ENCODE assay signal across 8 mouse cellular contexts in the genomic region with DNA sequence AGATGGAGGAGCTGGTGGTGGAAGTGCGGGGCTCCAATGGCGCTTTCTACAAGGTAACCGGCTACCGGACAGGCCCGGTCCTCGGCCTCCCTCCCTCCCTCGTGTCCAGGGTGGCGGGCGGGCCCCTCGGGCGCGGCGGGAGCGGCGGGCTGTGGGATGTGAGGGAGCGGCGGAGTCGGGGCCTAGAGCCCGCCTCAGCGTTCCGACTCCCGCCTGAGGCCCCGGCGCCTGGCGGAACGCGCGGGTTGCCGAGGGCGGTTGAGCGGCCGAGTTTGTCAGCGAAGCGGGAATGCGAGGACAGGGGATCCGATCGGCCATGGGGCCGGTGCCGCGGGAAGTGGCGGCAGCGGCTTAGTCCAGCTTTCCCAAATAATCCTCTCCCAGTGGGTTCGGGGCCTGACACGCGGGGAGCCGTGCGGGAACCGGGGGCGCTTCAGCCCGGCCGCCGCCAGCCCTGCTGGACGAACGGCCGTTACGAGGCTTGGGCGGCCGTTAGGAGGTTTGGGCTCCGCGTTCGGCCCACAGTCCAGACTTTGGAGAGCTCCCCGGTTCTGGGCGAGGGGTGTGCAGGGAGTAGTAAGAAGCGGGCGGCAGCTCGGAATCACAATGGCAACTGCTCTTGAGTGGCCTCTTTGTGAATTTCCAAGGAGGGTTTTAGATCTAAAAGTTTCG. TPM values are rescaled to one million over a fixed set of nuclear protein-coding genes. Genes with fewer than 3 reads are reported as not detected.
DNase-seq lines count a peak whose midpoint lies in the region; ATAC-seq and TF ChIP-seq lines count a peak whose summit lies in the region.

No protein-coding gene starts in this region.

- ATAC-seq in G1E (ENCODE audit: extremely low read depth, insufficient number of reproducible peaks, low FRiP score, poor library complexity, severe bottlenecking), result no peak
- peak; percentile 78 for ATAC-seq in heart, embryonic 12.5 days (ENCODE audit: insufficient number of reproducible peaks, low FRiP score)
- peak; percentile 28; the same call in 1 of the 2 replicates for ATAC-seq in megakaryocyte-erythroid progenitor cell, adult 5-6 weeks (replicated peaks; ENCODE audit: low FRiP score, low TSS enrichment, poor library complexity, severe bottlenecking)

- no peaks in the 10 kb centered on the region for H3K9me3 ChIP-seq in G1E (replicated peaks)
- 0 out of 2 replicates have a peak, but pooled peaks cover 7% of the 10 kb centered on the region for H3K9me3 ChIP-seq in heart, embryonic 12.5 days (replicated peaks)

- TF ChIP-seq CTCF in G1E (IDR thresholded peaks at IDR 0.05; ENCODE audit: low read depth, low read length), result no peak

- H3K4me3 ChIP-seq in G1E (ENCODE audit: low read depth, low read length), result peak overlapping the region; percentile 79
- peak overlapping the region; percentile 90 for H3K4me3 ChIP-seq in heart, embryonic 12.5 days

- H3K9ac ChIP-seq in heart, embryonic 12.5 days, result peak overlapping the region; percentile 88

- DNase-seq in layer of hippocampus, postnatal 25 days (ENCODE audit: extremely low spot score in 1 of 2, low spot score in 1 of 2), result peak; percentile 4 to 40
- no peak for DNase-seq in layer of hippocampus, adult 9-11 months
- peak; percentile 3 for DNase-seq in G1E (ENCODE audit: low spot score)
- DNase-seq in c-Kit-positive CD71-positive TER-119-positive erythroid progenitor cells, embryonic 14.5 days (ENCODE audit: low spot score), result peak; percentile 22
- DNase-seq in kidney, postnatal 25 days, result peak; percentile 22 to 55
- no peak for DNase-seq in cerebellum, postnatal 14 days

- peak overlapping the region; percentile 94 for H3K27ac ChIP-seq in heart, embryonic 12.5 days (ENCODE audit: poor library complexity, severe bottlenecking)

- H3K36me3 ChIP-seq in G1E (replicated peaks), result no peaks in the 10 kb centered on the region
- no peaks in the 10 kb centered on the region for H3K36me3 ChIP-seq in heart, embryonic 12.5 days

- peak overlapping the region; percentile 56 for H3K4me2 ChIP-seq in heart, embryonic 12.5 days

- H3K27me3 ChIP-seq in G1E (ENCODE audit: insufficient read depth, low read length), result no peaks in the 10 kb centered on the region
- H3K27me3 ChIP-seq in heart, embryonic 12.5 days (replicated peaks), result peaks cover 4% of the 10 kb centered on the region; the same call in 1 of the 2 replicates

- peaks cover 5% of the 10 kb centered on the region; the same call in 1 of the 2 replicates for H3K4me1 ChIP-seq in G1E (ENCODE audit: insufficient read depth, low read depth, low read length)
- no peaks in the 10 kb centered on the region for H3K4me1 ChIP-seq in heart, embryonic 12.5 days (replicated peaks)

- WGBS in heart, embryonic 12.5 days, result 8% methylated on average over 67 of the region's 67 CpGs

RNA-seq across cellular contexts. Expression of a gene that starts 0.6 kb away (rescaled TPM):
- total RNA-seq in layer of hippocampus, postnatal 25 days (2021), result 10 to 100 TPM; 49.6 to 59.0 TPM
- total RNA-seq in G1E (2014; fragmentation: Nextera tagmentation) (74.9 and 79.1 TPM in 2 replicates), G1E (2017) (87.0 and 92.1 TPM in 2 replicates)
- polyA plus RNA-seq in G1E (2012), result 18.7 and 22.8 TPM in 2 replicates
- 61.3 and 66.7 TPM in 2 replicates for polyA plus RNA-seq in heart, embryonic 12.5 days (2016; fragmentation: Nextera tagmentation; extraction: Ambion mirVana)
- total RNA-seq in megakaryocyte-erythroid progenitor cell, adult 5-6 weeks (2014; fragmentation: Nextera tagmentation), result 69.6 and 87.1 TPM in 2 replicates
- total RNA-seq in megakaryocyte-erythroid progenitor cell, adult 5-6 weeks (2017), result 95.4 and 134 TPM in 2 replicates

Comparison
In these comparisons a context has a peak if more than half of its experiments do, and no peak if none do; other contexts are left out.
1. DNase-seq: peak in layer of hippocampus, postnatal 25 days (2 of 2), G1E (single experiment), c-Kit-positive CD71-positive TER-119-positive erythroid progenitor cells, embryonic 14.5 days (single experiment) and kidney, postnatal 25 days (2 of 2); none in layer of hippocampus, adult 9-11 months (single experiment) and cerebellum, postnatal 14 days (0 of 2).